Mouse (Mus musculus): Measurements from ENCODE around the gene Spc25. TPM values are rescaled to one million over a fixed set of nuclear protein-coding genes. Genes with fewer than 3 reads are reported as not detected.

Spc25 gene
- polyA plus RNA-seq, 1 experiment from 2014 or later, result 158 TPM

DNA sequence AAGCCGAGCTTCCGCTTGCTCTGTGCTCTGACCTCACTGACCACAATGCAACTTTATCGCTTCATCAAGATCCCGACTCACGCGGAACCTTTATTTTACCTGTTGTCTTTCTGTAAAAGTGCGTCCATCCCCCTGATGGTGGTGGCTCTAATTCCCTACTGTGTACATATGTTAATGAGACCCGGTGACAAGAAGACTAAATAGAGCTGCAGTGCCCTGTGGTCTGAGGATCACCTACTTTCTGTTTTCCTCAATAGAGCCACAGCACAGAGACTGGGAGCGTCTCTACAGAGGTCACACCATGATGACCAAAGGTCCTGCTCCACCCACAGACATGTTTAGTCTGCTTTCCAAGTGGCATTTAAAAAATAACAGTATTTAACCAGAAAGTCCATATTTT, 20.9 kb upstream of the Spc25 start:
- no peaks in the 10 kb centered on the region; the same call in 1 of the 2 replicates for H3K4me1 ChIP-seq (ENCODE audit: control insufficient read depth, insufficient read depth, low read length)

DNA sequence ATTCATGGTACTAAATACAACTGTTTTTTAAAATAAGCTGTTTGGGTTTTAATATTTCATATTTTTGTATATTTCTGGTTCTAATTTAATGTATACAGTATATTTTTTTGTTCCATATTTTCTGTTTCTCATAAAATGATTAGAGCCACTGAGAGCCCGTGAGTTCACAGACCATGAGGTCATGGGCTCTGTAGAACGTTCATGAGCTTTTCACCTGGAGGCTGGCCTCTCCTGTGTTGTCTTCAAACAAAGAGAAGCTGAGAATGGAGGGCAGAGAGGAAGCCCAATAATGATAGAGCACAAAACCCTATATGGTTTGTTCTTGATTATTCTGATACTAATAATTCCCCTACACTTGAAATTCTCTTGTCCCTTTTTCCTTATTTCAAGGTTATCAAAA, 18.7 kb upstream of the Spc25 start:
- no peak for ATAC-seq (replicated peaks; ENCODE audit: extremely low read depth, insufficient read depth, low FRiP score)
- WGBS, result 46% methylated on average over 2 of the region's 2 CpGs

More for the DNA sequence above, 20.9 kb upstream of the Spc25 start:
- Histone ChIP-seq H3K36me3 (ENCODE audit: control insufficient read depth, insufficient read depth) (no peaks in the 10 kb centered on the region), H3K27ac (ENCODE audit: low read length) (no peak overlapping the region), H3K27me3 (ENCODE audit: control insufficient read depth, insufficient read depth, low read length) (no peaks in the 10 kb centered on the region), H3K9ac (ENCODE audit: low read length) (no peak overlapping the region), H3K4me3 (ENCODE audit: low read length) (no peak overlapping the region), H3K9me3 (replicated peaks; ENCODE audit: control insufficient read depth, low read length) (no peaks in the 10 kb centered on the region), H3K4me2 (ENCODE audit: low read depth, low read length) (no peak overlapping the region)
- ATAC-seq (replicated peaks; ENCODE audit: extremely low read depth, insufficient read depth, low FRiP score), result no peak
- WGBS, result 91% methylated on average over 9 of the region's 9 CpGs

DNA sequence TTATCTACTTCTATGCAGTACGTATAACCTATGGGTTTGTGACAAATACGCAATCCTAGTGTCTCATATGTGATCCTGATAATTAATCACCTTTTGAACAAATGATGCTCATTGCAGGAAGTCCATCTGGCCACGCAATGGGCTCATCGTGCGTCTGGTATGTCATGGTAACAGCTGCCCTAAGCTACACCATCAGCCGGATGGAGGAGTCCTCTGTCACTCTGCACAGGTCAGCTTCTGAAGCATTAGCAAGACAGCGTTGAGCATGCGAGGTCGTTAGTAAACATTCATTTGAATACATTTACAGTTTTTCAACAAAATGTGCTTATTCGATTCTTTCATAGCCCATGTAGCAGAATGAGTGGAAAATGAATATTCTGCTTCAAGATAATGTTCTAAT, 16.8 kb upstream of the Spc25 start:
- Histone ChIP-seq H3K27me3 (ENCODE audit: control insufficient read depth, insufficient read depth, low read length) (no peaks in the 10 kb centered on the region), H3K36me3 (ENCODE audit: control insufficient read depth, insufficient read depth) (no peaks in the 10 kb centered on the region), H3K4me1 (ENCODE audit: control insufficient read depth, insufficient read depth, low read length) (no peaks in the 10 kb centered on the region; the same call in 1 of the 2 replicates), H3K9ac (ENCODE audit: low read length) (no peak overlapping the region), H3K4me2 (ENCODE audit: low read depth, low read length) (no peak overlapping the region), H3K27ac (ENCODE audit: low read length) (no peak overlapping the region), H3K4me3 (ENCODE audit: low read length) (no peak overlapping the region), H3K9me3 (replicated peaks; ENCODE audit: control insufficient read depth, low read length) (no peaks in the 10 kb centered on the region)
- WGBS, result 86% methylated on average over 10 of the region's 10 CpGs
- ATAC-seq (replicated peaks; ENCODE audit: extremely low read depth, insufficient read depth, low FRiP score), result no peak

More for the DNA sequence above, 18.7 kb upstream of the Spc25 start:
- Histone ChIP-seq H3K36me3 (ENCODE audit: control insufficient read depth, insufficient read depth) (no peaks in the 10 kb centered on the region), H3K27ac (ENCODE audit: low read length) (no peak overlapping the region), H3K4me2 (ENCODE audit: low read depth, low read length) (no peak overlapping the region), H3K4me1 (ENCODE audit: control insufficient read depth, insufficient read depth, low read length) (no peaks in the 10 kb centered on the region; the same call in 1 of the 2 replicates), H3K4me3 (ENCODE audit: low read length) (no peak overlapping the region), H3K9me3 (replicated peaks; ENCODE audit: control insufficient read depth, low read length) (no peaks in the 10 kb centered on the region), H3K9ac (ENCODE audit: low read length) (no peak overlapping the region), H3K27me3 (ENCODE audit: control insufficient read depth, insufficient read depth, low read length) (no peaks in the 10 kb centered on the region)

DNA sequence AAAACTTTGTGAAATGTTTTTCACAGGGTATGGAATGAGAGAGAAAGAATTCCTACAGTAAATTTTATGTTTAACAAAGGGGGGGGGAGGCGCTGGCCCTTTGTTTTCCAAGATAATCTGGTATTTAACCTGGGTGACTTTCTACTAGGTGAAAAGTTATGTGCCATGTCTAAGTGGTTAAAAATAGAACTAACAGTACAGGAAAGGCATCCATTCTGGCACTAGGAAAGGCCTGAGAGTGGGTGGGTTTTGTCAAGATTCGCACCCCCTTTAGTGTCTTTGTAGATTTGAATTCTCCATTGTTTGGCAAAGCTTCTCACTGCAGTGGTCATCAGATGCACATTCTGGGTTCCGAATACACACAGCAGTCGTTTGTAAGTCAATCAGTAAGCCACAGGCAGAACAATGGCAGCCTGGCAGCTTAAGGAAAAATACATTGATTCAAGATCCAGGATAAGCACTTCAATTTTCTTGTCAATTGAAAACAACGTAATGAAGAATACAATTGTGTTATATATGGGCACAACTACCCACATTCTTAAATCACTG, 15.9 kb upstream of the Spc25 start:
- Histone ChIP-seq H3K27me3 (ENCODE audit: control insufficient read depth, insufficient read depth, low read length) (no peaks in the 10 kb centered on the region), H3K4me1 (ENCODE audit: control insufficient read depth, insufficient read depth, low read length) (no peaks in the 10 kb centered on the region; the same call in 1 of the 2 replicates), H3K4me2 (ENCODE audit: low read depth, low read length) (no peak overlapping the region), H3K4me3 (ENCODE audit: low read length) (no peak overlapping the region), H3K9ac (ENCODE audit: low read length) (no peak overlapping the region), H3K36me3 (ENCODE audit: control insufficient read depth, insufficient read depth) (no peaks in the 10 kb centered on the region), H3K27ac (ENCODE audit: low read length) (no peak overlapping the region), H3K9me3 (replicated peaks; ENCODE audit: control insufficient read depth, low read length) (no peaks in the 10 kb centered on the region)
- no peak for ATAC-seq (replicated peaks; ENCODE audit: extremely low read depth, insufficient read depth, low FRiP score)
- WGBS, result 49% methylated on average over 5 of the region's 5 CpGs

DNA sequence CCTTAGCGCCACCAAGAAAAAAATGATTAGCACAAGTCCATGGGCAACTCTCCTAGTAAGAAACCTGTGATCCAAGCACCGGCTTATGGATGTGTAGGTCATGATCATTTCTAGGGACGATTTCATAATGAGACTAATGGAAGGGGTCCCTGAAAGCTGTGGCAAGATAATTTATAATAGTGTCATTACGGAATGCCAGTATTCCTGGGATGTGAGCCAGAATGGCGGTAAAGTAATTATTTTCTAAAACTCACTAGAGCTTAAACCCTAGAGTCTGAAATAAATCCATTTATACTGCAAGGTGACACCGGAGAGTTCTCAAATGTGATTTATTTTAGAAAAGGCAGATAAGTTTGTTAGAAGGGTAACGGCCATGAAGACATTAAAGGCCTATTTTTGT, 9.2 kb upstream of the Spc25 start:
- Histone ChIP-seq H3K27me3 (ENCODE audit: control insufficient read depth, insufficient read depth, low read length) (no peaks in the 10 kb centered on the region), H3K9me3 (replicated peaks; ENCODE audit: control insufficient read depth, low read length) (no peaks in the 10 kb centered on the region), H3K4me2 (ENCODE audit: low read depth, low read length) (no peak overlapping the region), H3K9ac (ENCODE audit: low read length) (no peak overlapping the region), H3K4me1 (ENCODE audit: control insufficient read depth, insufficient read depth, low read length) (no peaks in the 10 kb centered on the region), H3K36me3 (ENCODE audit: control insufficient read depth, insufficient read depth) (no peaks in the 10 kb centered on the region), H3K4me3 (ENCODE audit: low read length) (no peak overlapping the region), H3K27ac (ENCODE audit: low read length) (no peak overlapping the region)
- ATAC-seq (replicated peaks; ENCODE audit: extremely low read depth, insufficient read depth, low FRiP score), result no peak
- 74% methylated on average over 7 of the region's 7 CpGs for WGBS

DNA sequence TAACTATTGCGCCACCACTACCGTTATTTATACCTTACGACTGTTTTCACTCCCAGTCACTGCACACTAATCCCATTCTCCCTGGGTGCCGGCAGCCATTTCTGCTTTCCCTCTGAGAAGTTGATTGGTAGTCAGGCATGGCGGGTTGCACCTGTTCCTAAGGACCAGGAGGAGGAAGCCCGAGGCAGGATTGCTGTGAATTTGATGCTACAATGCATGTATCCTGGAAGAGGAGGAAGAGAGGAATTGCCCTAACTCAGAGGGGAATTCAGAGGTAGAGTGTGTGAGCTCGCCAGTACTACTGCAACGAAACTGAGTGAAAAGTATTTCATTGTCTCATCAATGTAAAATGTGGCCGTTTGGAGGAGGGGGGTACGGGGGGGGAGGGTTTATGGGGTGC, 6.7 kb upstream of the Spc25 start:
- no peaks in the 10 kb centered on the region for H3K4me1 ChIP-seq (ENCODE audit: control insufficient read depth, insufficient read depth, low read length)
- no peak overlapping the region for H3K4me2 ChIP-seq (ENCODE audit: low read depth, low read length)
- no peaks in the 10 kb centered on the region for H3K27me3 ChIP-seq (ENCODE audit: control insufficient read depth, insufficient read depth, low read length)
- no peak overlapping the region for H3K27ac ChIP-seq (ENCODE audit: low read length)
- no peak for ATAC-seq (replicated peaks; ENCODE audit: extremely low read depth, insufficient read depth, low FRiP score)
- no peaks in the 10 kb centered on the region for H3K9me3 ChIP-seq (replicated peaks; ENCODE audit: control insufficient read depth, low read length)
- 64% methylated on average over 10 of the region's 10 CpGs for WGBS
- no peak overlapping the region for H3K4me3 ChIP-seq (ENCODE audit: low read length)
- no peaks in the 10 kb centered on the region for H3K36me3 ChIP-seq (ENCODE audit: control insufficient read depth, insufficient read depth)
- no peak overlapping the region for H3K9ac ChIP-seq (ENCODE audit: low read length)

DNA sequence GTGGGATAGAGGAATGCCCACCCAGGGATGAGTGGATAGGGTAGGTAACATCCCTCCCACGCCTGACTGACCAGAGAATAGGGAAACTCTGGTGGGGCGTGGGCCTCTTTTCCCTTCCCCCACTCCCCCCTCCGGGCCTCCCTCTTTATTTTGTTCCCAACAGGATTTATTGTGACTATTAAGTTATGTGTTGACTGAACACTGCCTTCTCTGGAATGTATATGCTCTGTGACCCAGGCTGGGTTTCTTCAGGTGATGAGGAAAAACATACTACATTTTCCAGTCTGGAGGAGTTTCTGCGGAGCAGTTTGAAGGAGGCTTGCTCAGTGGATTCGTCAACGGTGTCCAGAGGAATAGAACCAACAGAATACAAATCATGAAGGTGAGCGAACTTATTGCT, 4.8 kb upstream of the Spc25 start, which contains the start of gene G6pc2:
TSS of gene G6pc2 (plus strand) at position 301 of the 400 bp plus-strand sequence.
- Histone ChIP-seq H3K27me3 (ENCODE audit: control insufficient read depth, insufficient read depth, low read length) (no peaks in the 10 kb centered on the region), H3K9me3 (replicated peaks; ENCODE audit: control insufficient read depth, low read length) (no peaks in the 10 kb centered on the region), H3K27ac (ENCODE audit: low read length) (no peak within 1 kb of the TSS), H3K4me3 (ENCODE audit: low read length) (no peak within 1 kb of the TSS), H3K9ac (ENCODE audit: low read length) (no peak within 1 kb of the TSS), H3K36me3 (ENCODE audit: control insufficient read depth, insufficient read depth) (no peaks in the 10 kb centered on the region), H3K4me1 (ENCODE audit: control insufficient read depth, insufficient read depth, low read length) (no peaks in the 10 kb centered on the region), H3K4me2 (ENCODE audit: low read depth, low read length) (no peak within 1 kb of the TSS)
- WGBS, result 82% methylated on average over 7 of the region's 7 CpGs
- no peak for ATAC-seq (replicated peaks; ENCODE audit: extremely low read depth, insufficient read depth, low FRiP score)

DNA sequence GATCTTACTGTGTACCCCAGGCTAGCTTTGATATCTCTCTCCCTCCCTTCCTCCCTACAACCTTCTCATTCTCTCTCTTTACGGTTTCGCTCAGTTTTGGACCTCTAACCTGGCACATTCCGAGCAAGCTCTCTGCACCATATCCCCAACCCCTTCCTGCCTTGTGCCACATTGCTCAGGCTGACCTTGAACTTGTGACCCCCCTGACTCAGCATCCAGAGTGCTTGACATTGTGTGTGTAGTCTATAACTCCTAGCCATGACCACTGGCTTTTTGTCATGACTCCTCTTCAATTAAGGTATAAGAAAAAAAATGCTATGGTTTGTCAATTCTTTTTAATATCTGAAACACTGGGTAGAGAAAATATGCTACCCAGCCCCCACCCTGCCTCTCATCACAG, 3.7 kb upstream of the Spc25 start:
- WGBS, result 82% methylated on average over 3 of the region's 3 CpGs

DNA sequence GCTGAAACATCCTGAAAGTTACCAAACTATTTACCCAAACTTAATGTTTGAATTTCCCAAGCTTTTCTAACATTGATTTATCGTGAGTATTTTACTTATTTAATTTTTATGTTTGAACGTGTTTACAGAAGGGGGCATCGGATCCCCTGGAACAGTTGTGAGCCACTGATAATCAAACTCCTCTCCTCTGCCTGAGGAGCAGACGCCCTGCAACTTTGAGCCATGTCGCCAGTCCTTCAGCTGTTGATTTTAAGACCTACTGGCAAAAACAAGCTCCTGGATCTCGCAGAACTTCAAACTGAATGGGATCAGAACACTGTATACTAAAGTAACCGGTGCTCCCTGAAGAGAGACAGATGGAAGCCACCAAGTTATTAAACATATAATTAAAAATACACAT, 529 bp upstream of the Spc25 start:
- no peak overlapping the region for H3K27ac ChIP-seq (ENCODE audit: low read length)
- no peaks in the 10 kb centered on the region for H3K9me3 ChIP-seq (replicated peaks; ENCODE audit: control insufficient read depth, low read length)
- peak overlapping the region; percentile 80 for H3K4me3 ChIP-seq (ENCODE audit: low read length)
- H3K4me2 ChIP-seq (ENCODE audit: low read depth, low read length), result peak overlapping the region; percentile 55
- H3K9ac ChIP-seq (ENCODE audit: low read length), result peak overlapping the region; percentile 38; the same call in 1 of the 2 replicates
- peaks cover 8% of the 10 kb centered on the region for H3K4me1 ChIP-seq (ENCODE audit: control insufficient read depth, insufficient read depth, low read length)
- H3K36me3 ChIP-seq (ENCODE audit: control insufficient read depth, insufficient read depth), result peaks cover 10% of the 10 kb centered on the region
- ATAC-seq (replicated peaks; ENCODE audit: extremely low read depth, insufficient read depth, low FRiP score), result no peak
- 19% methylated on average over 7 of the region's 7 CpGs for WGBS
- no peaks in the 10 kb centered on the region for H3K27me3 ChIP-seq (ENCODE audit: control insufficient read depth, insufficient read depth, low read length)

More for the DNA sequence above, 3.7 kb upstream of the Spc25 start:
- Histone ChIP-seq H3K27ac (ENCODE audit: low read length) (no peak overlapping the region), H3K36me3 (ENCODE audit: control insufficient read depth, insufficient read depth) (no peaks in the 10 kb centered on the region), H3K27me3 (ENCODE audit: control insufficient read depth, insufficient read depth, low read length) (no peaks in the 10 kb centered on the region), H3K9ac (ENCODE audit: low read length) (no peak overlapping the region), H3K4me3 (ENCODE audit: low read length) (no peak overlapping the region), H3K4me2 (ENCODE audit: low read depth, low read length) (no peak overlapping the region), H3K9me3 (replicated peaks; ENCODE audit: control insufficient read depth, low read length) (no peaks in the 10 kb centered on the region), H3K4me1 (ENCODE audit: control insufficient read depth, insufficient read depth, low read length) (peaks cover 8% of the 10 kb centered on the region)
- no peak for ATAC-seq (replicated peaks; ENCODE audit: extremely low read depth, insufficient read depth, low FRiP score)
